Mouse (Mus musculus): ENCODE data around the gene Erich3.

GRCm38 (mm10) chr3:154690260-154690659, 26.6 kb downstream of the Erich3 start:
- TF ChIP-seq CTCF (IDR thresholded peaks at IDR 0.05; ENCODE audit: control insufficient read depth, insufficient read depth, insufficient replicate concordance, low read depth, low read length) = no peak
- TF ChIP-seq POLR2A (IDR thresholded peaks at IDR 0.05; ENCODE audit: control insufficient read depth, low read depth, low read length) = no peak
